Mouse (Mus musculus) layer of hippocampus, adult 9-11 months (tissue): Measurements from ENCODE around the gene Gtf2ird1.

Experiments
- DNase-seq: peaks from one replicate; pipeline ENCODE4 v3.0.0; 2022

Gene Gtf2ird1

DNA sequence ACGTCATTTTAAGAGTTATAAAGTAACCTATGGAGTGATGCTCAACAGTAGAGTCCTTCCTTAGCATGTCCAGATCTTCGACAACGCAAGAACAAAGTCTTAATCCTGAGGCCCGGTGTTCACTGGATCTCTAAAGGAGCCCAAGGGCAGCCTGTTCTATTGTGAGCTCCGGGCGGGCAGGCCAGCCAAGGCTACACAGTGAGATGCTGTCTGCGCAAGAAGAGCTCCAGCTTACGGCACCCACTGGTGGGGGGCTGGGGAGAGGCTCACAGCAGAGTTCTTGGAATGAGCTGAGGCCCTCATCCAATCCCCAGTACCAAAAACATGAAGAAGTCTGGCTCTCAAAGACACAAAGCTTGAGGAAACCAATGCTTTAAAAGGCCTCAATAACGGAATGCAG is 146.3 kb downstream of the Gtf2ird1 start:
- no peak for DNase-seq

DNA sequence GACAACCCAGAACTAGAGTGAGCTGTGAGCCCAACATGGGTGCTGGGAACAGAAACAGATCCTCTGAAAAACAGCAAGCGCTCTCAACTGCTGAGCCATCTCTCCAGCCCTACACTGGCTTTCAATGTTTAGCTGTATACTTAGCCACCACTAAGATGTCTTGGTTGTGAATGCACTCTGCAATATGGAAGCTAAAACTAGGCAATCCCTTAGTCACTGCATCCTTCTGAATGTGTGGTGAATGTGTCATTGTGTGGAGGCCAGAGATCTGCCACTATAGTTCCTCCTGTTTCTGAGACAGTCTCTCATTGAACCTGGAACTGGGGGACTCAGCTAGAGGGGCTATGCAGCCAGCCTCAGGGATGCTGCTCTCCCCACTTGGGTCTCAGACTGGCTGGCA is 147.2 kb downstream of the Gtf2ird1 start:
- no peak for DNase-seq
